Mouse (Mus musculus) cerebellum, adult 2 months (tissue): ENCODE measurements around the gene Wdr18.

Experiments used
- CTCF ChIP-seq: fragments of 200-500 bp; IDR thresholded peaks from 2 replicates; pipeline ENCODE4 v1.5.1; 2011; ENCODE audit warnings: low read depth, mild to moderate bottlenecking, control low read depth, low read length, moderate library complexity, borderline replicate concordance; ENCODE audit not compliant: insufficient read depth
- POLR2A ChIP-seq: fragments of 200-500 bp; IDR thresholded peaks from 2 replicates; pipeline ENCODE4 v1.6.1; 2011; ENCODE audit warnings: low read length, control low read depth, borderline replicate concordance; ENCODE audit not compliant: insufficient read depth

DNA sequence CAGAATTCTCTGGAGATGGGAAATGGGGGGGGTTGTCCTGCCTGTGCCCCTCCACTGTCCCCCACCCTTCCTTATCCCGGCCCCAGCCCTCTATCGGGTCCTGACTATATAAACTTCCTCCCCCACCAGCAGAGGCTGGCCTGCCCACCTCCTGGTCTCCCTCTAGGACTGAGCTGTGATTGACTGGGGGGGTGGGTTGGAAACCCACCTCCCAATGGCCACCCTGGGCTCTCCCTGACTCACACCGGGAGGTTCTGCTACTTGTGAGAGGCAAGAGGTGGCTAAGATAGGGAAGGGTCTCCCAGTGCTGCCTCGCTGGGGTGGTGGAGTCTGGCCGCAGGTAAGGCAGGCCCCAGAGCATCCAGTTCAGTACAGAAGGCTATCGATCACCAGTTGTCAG lies 12.4 kb upstream of the Wdr18 start:
- TF ChIP-seq CTCF: no peak
- TF ChIP-seq POLR2A: no peak
